Mouse (Mus musculus) spleen, adult 12 weeks (tissue): ENCODE data around the gene C2cd3.

Experiments used
- DNase-seq: peaks from one replicate; pipeline ENCODE4 v3.0.0; 2022; ENCODE audit warnings: low spot score

Gene C2cd3

DNA sequence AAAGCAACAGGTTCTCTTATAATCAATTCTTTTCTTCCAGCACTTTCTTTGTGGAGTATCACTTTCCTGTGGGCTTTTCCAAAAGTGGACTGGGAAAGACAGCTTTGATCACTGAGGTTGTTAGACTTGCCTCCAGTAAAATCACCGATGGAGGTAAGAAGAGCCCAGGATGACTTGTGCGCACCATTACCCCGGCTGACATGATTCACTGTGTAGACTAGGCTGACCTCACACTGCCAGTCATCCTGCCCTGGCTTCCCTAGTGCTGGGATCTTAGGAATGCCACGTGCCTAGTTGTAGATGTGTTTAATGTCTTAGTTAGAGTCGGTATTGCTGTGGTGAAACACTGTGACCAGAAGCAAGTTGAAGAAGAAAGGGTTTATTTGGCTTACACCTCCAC, 35.6 kb downstream of the C2cd3 start:
- DNase-seq: no peak

DNA sequence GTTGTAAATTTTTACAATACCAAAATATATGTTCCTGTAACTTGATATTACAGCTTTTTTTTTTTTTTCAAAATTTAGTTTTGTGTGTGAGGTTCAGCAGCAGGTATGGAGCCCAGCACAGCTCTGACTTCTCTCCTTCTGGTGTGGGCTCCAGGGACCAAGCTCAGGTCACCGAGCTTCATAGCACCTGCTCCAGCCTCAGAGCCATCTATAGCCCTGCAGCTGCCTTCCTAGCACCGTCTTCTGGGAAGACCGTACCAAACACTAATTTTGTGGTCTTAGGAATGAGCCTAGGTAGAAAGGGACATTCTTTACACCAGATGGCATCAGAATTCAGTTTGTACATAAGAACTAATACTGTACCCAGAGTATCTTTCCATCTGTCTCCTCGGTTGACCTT, 36.7 kb downstream of the C2cd3 start:
- no peak for DNase-seq

DNA sequence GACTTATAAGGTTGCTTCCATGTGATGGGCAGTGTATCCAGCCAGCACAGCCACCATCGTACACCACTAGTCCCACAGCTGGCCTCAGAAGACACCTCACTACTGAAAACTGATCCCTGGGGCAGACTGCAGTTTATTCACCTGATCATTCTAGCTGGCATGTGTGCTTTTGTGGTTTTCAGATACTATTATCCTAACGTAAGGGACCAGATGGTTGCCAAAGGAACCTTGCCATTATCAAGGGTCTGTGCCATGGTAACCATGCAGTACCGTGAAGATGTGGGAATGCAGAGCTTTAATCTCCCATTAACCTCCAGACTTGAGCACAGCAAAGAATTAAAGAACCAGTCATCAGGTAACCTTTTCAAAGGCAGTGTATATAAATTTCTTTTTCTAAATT, 53.8 kb downstream of the C2cd3 start:
- no peak for DNase-seq

DNA sequence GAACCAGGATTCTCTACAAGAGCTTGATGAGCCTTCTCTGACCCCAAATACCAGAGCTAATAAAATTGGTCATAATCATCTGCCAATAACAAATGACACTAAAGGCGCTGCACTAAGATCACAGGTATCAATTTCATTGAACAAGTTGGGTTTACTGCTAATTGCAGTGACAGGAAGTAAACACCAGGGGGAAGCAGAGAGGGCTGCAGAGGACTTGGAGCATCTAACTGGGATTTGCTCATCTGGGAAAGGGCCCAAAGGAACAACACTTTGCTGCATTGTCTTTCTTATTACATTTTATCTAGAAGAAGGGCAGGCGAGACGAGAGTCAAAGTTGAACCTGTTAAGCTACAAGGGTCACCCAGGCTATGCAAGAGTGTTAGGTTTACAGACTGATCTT, 57.1 kb downstream of the C2cd3 start:
- DNase-seq: peak; percentile 50

DNA sequence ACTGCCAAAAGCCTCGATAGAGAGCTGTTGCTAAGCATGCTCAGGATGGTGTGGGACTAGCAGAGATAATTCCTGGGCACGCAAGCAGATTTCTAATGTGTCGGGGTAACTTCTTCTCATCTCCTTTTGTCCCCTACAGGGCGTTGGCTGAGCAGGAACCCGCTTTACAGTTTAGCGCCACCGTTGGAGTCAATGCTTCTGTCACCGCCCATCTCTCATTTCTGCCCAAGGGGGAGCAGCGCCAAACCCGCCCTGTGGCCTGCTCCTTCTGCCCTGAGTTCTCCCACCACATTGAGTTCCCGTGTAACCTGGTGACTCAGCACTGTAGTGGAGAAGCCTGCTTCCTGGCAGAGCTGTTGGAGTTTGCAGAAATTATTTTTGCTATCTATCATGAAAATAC, 57.9 kb downstream of the C2cd3 start:
- peak; percentile 30 for DNase-seq

DNA sequence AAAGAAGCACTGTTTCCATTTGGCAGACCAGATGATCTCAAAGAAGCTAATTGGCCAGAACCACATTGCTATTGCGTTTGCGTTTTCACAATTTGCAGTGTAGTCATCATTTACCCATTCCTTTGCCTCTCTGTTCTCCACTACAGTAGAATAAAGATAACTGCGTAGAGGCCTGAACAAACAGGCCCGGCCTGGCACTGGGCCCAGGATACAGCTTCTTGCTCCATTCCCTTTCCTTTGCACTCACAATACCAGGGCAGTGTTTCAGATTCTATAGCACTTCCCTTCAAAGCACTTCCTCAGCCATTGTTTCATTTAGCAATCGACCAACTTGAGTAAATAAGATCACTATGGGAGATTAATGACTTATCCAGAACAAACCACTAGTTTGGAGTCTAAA, 59.1 kb downstream of the C2cd3 start:
- DNase-seq: peak; percentile 43

DNA sequence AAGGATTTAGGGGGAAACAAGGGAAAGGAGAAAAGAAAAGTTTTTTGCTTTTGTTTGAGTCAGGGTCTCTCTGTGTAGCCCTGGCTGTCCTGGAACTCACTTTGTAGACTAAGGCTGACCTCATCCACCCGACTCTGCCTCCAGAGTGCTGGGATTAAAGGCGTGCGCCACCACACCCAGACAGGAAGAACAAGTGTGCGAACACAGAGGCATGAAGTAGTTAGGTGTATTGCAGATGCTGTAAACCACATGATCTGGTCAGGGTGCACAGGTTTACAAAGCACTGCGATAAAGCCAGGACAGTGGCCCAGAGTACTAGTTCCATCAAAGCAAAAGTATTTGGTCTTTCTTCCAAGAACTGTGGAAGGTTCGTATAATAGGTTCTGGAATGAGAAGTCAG, 61.3 kb downstream of the C2cd3 start:
- no peak for DNase-seq

DNA sequence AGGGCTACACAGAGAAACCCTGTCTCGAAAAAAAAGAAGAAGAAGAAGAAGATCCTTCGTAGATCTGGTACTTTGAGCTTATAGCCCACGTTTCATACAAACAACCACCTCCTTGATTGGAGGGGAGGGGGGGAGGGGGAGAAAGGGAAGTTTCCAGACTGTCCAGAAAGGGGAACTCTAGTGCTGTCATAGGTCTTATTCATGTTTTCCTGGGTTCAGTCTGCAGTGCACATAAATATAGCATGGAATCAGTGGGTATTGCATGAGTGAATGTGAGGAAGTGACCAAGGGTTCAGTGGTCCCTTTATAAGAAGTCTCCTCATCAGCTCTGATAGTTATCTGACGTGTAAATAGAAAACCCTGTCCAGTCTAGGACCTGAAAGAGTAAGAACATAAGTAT, 71.7 kb downstream of the C2cd3 start:
- DNase-seq: no peak

DNA sequence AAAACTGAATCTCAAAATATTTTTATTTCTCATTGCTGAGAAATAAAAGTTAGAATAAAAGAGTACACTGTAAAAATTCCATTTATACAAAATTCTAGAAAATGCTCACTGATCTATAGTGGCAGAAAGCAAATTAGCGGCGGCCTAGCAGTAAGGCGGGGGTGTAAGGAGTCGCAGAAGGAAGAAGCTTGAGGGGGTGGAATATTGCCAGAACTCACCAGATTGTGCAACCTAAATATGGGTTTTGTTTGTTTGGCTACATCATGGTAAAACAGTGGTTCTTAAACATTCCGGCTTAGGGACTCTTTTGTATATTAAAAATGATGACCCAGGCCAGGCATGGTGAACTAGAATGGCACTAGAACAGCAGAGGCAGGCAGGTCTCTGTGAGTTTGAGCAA, 74.2 kb downstream of the C2cd3 start:
- no peak for DNase-seq

DNA sequence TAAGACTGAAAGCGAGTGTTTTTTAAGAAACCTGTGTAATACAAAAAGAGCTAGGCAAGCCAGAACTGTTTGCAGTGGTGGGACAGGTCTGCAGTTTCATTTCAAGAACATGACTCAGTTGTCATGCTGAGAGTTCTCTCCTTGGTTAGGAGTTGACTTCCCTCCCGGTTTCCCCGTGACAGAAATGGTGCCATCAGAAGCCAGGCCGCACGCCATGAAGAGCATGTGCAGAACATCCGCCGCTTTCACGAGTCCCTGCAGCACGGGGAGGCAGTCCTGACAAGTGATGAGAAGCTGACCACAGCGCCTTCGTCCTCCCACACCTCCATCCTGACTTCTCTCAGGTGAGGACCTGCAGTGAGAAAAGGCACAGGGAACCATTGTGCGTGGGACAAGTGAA, 76.5 kb downstream of the C2cd3 start:
- no peak for DNase-seq

DNA sequence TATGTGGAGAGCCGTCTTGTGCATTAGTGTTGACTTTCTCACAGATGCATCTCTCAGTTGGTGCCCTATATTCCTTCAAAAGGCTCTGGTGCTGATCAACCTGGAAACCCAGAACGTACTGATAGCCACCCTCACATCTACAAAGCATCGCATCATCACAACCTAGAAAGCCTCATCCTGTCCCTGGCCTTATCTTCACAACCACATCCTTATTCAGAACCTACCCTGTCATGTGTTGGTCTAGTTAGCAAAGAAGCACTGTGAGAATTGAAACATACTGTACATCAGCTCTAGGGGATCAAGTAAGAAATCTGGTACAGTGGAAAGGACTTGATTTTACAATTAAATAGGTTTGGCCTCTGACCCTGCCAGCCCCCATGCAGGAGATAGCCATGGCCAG, 77.0 kb downstream of the C2cd3 start:
- DNase-seq: no peak

DNA sequence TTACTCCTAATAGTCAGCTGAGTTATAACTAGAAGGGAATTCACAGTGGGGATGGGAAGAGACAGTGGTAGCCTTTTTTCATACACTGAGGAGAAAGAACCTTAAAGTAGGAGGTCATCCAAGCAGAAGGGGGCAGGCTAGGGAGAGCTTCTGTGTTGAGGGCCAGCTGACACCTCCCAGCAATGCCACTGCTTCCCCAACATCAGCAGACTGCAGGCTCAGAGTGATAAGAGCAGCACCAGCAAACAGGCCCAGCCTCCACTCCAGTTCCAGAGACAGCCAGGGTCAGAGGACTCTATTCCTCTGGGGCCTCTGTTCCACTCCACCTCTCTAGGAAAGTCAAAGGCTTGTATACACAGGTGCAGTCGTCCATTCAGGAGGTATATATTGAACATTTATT, 86.1 kb downstream of the C2cd3 start:
- peak; percentile 48 for DNase-seq

DNA sequence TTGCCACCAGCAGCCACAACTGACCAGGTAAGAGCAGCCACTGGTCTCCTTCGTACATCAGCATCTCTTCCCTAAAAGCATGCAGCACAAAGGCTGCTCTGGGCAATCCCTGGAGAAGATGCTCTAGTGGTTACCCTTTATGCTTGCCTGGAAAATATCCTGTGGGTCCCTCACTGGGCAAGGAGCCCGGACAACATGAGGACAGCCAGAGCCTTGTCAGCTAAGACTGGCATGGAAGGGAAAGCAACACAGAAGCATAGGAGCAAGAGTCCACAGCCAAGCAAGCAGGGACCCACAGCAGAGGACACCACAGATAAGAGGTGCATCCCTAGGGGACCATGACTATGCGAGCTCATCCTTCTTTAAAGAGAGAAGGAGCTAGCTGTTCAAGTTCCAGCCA, 87.8 kb downstream of the C2cd3 start:
- DNase-seq: no peak

DNA sequence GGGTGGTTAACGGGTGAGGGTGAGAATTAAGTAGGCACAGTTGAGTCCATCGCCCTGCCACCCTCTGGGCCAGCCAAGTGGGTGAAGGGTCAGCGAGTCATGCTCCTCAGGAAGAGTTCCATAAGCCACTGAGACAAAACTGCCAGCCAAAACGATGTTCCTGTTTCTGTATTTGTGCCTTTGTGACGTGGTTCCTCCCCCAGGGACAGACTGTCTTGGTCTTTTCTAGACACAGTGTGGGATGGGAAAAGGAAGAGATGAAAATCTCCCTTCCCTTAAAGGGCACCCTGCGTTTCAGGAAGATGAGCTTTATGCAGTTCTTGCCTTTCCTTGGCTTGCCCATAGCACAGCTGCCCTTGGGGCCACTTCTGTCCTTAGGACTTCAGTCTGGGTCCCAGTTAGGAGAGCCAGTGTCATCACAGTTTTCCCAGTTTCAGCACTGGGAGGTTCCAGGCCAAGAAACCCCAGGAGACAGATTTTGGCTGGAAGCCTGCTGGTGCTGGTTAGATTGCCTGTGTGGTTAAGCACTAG, 89.7 kb downstream of the C2cd3 start:
- DNase-seq: no peak

DNA sequence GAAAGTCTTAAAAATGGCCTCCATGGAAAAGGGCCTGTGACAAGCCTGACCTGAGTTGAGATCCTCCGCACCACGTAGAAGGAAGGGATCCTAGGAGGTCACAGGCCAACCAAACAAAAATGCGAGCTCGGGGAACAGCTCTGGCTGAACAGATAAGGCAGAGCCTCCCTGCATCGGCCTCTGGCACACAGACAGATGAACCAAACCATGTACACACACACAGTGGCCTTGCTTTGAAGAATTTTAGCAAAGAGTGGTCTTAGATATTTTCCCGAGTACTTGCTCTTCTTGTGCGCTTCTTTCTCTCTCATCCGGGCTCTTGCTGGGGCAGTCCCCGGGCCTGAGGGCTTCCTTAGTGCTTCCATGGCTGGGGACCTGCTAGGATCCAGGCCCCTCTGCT, 91.2 kb downstream of the C2cd3 start:
- DNase-seq: peak; percentile 64

DNA sequence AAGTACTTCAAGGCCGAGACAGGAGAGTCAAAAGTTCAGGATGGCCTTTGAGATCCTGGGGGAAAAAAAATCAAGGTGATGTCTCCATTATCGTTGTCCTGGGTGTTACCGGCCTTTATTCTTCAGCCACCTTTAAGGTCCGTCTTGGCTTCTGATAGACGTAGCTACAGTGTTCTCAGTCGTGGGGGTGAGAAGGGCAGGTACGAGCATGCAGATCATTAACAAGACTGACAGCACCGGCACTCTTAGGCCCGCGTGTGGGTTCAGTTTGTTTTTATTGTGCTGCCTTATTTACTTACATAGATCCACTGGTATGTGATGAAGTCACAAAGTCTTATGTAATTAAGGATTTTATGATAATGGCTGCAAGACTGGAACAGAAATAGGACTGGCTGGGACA, 91.7 kb downstream of the C2cd3 start:
- no peak for DNase-seq

DNA sequence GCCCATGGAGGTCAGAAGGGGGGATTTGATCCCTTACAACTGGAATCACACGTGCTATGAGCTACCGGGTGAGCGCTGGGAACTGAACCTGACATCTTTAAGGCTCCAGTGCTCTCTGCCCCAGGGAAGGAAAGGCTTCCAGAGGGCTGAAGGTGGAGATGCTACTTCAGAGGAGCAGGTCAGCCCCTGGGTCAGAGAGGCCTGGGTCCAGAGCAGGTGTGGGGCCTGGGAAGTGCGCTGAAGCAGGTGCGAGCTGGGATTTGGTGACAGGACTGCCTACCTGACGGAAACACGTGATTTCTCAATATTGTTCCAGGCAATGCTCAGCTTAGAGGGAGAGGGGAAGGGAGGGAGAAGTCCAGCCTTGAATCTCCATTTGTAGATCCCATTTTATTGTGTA, 92.2 kb downstream of the C2cd3 start:
- no peak for DNase-seq

DNA sequence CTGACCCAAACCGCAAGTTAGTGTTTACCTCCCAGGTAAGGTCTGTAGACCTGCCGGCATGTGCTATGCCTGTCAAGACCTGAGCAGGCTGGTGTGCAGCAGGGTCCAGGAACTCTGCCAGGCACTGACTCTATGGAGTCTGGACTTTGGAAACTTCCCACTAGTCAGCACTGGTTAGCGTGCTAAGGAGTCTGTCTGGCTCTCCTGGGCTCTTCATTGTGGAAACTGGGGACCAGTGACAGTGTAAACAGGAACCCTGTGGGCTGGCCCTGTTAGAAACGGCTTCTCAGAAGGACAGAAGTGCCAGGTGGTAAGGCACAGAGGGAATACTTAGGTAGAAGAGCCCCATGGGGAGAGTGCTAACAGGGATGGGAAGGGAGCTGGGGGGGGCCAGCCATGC, 93.2 kb downstream of the C2cd3 start:
- DNase-seq: no peak

DNA sequence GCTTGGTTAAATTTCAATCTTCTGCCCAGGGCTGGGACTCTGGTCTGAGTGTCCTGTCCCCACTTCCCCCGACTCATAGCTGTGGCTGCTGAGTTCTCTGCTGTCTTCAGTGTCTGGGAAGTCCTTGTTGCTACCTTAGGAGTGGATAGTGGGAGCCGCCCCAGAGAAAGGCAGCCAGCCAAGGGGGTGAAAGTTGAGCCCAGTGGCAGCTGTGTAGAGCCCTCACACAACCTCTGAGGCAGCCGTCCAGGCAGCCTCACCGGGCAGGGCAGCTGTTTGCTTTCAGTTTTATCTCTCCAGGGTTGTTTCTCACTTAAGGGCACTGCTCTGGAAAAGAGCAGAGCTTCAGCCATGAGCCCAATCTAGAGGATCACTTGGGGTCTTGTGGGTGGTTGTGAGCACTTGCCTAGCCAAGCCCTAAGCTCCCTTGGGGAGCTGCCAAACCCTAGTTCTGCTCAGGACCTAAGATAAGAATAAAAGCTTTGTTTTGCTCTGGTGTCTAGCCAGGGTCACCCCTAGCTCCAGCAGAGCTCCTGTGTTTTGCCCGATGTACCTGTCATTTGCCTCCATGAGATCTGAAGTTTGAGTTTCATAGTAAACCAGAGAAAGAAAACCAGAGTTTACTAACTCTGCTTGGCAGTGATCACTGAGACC, 93.8 kb downstream of the C2cd3 start:
- peak; percentile 67 for DNase-seq

DNA sequence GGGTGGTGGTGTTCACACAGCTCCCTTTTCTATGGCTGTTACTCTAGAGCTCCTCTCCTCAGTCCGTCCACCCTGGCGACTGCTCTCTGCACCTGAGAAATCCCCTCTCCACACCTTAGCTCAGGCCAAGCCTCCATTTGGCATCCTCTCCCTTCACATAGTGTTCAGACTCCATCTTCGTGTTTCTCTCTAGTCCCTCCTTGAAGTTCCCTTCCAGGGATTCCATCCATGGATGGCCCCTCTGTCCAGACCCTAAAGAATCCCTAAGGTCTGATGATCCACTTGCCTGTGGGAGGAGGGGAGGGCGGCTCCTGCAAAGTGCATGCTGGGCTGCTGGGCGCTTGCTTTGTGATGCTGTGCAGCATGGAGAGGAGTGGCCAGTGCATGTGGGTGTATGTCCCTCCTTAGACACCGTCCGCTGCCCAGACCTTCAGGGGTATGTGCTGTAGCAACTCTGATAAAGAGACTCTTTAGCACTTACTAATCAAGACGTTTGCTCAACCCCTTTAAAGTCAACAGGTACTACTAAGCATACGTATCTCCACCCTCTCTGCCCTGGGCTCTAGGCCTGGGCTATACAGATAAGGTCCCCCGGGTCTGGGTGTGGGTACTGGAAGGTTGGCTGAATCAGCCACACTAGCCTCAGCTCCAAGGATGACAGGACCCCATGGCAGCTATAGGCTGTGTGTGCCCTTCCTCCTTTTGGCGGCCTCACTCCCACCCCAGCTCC, 94.9 kb downstream of the C2cd3 start:
- DNase-seq: peak; percentile 77

DNA sequence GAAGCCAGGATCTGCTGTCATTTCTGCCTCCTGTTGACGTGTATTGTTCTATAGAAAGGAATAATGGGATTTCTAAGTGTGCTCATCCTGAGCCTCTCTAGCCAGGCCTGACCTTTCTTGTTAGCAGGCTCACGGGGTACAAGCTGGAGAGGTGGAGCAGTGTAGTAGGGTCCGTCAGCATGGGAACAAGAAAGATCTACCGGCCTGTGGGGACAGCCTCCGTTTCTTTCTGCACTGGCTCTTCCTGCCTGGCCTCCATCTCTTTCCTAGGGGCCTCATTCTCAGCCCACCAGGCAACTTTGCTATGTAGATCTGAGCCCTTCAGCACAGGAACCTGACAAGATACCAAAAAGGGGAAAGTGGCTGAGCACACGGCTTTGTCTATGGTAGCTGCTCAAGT, 96.7 kb downstream of the C2cd3 start:
- no peak for DNase-seq

DNA sequence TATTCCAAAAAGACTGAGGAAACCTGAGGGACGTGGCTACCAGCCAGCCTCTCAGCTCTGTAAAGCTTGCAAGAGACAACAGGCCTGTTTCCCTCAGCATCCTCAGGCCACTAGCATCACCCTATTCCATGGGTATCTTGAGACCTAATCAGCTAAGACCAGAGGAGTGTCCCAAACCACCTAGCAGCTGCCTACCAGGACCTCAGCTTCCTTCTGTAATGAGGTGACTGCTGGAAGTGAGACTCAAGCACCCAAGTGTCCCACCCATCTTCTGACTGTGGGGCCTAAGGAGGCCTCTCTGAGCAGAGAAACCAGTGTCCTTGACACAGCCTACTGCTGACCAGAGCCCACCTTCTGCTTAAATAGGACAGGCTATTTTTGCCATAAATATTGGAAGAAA, 97.5 kb downstream of the C2cd3 start:
- no peak for DNase-seq

DNA sequence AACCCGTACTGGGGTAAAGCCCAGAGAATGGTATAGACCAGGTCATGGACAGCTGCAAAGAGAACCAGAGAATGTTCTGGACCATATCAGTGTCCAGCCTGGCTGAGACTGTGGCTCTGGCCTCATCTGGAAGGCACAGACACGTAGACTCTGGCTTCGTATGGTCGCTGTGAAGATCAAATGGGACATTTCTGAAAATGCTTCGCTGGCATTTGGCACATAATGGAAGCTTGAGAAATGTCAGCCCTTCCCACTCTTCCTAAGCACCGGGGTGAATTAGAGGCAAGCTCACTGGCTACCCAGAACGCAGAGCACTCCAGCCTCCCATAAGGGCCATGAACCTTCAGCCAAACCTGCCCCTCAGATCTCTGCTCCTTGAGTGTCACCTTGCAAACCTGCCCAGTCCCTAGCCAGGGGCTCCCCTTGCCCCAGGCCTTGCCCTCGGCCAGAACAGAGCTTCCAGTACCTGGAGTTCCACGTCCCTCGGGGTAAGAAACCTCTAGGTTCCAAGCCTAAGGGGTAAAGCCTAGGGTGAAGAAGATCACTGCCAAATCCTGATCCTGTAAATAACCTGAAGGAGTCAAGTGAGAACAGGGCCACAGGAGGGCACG, 98.9 kb downstream of the C2cd3 start:
- no peak for DNase-seq

DNA sequence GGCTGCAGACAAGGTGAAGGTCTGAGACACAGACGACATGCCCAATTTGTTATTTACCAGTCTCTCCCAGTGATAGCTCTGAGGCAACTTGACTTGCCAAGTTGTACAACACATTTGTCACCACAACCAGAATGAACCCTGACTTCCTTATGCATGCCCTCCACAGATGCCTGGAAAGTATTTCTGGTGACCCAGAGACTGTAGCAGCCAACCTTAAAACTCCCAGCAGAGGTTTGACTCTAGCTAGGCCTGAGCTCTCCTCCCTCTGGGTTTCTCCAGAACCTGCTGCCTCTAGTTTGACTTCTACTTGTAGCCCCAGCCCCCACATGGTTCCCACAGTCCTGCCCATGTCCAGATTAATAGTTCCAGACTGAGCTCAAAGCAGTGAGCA, 99.4 kb downstream of the C2cd3 start:
- DNase-seq: no peak
